In genomic region chr2:31769631-31770111, GRCm38 (mm10) we compare ENCODE assay signal across 8 mouse cellular contexts. TPM values are rescaled to one million over a fixed set of nuclear protein-coding genes. Genes with fewer than 3 reads are reported as not detected.
A peak's percentile ranks its signal among the peaks of the same experiment; 100 is the strongest.
DNase-seq lines count a peak whose midpoint lies in the region.

No protein-coding gene starts in this region.

- peak; percentile 65 for DNase-seq in urinary bladder, postnatal 14 days (ENCODE audit: low spot score)
- DNase-seq in urinary bladder, postnatal 10 days (ENCODE audit: low spot score) = no peak
- peak; percentile 90 for DNase-seq in heart, adult 8-10 months (ENCODE audit: low spot score)
- peak; percentile 84 for DNase-seq in kidney, adult 9 months
- peak; percentile 77 for DNase-seq in lung, postnatal 14 days
- DNase-seq in testis, postnatal 10 days (ENCODE audit: low spot score) = peak; percentile 59
- DNase-seq in left cerebral cortex, adult 8-10 months (ENCODE audit: low spot score in 2 of 2) = no peak
- no peak for DNase-seq in cerebellum, postnatal 4 days (ENCODE audit: low spot score in 2 of 2)

RNA-seq across cellular contexts. Expression of gene Qrfp, which starts 40.7 kb away (rescaled TPM):
- not detected for total RNA-seq in heart, adult 8-10 months (2022)
- total RNA-seq in left cerebral cortex, adult 8-10 months (2022) = not detected

Comparison
In these comparisons a context has a peak if more than half of its experiments do, and no peak if none do; other contexts are left out.
1. DNase-seq: peak in urinary bladder, postnatal 14 days (single experiment), heart, adult 8-10 months (single experiment), kidney, adult 9 months (single experiment), lung, postnatal 14 days (single experiment) and testis, postnatal 10 days (single experiment); none in urinary bladder, postnatal 10 days (single experiment), left cerebral cortex, adult 8-10 months (0 of 2) and cerebellum, postnatal 4 days (0 of 2).